17 mouse cellular contexts compared by ENCODE assay signal in the genomic region with DNA sequence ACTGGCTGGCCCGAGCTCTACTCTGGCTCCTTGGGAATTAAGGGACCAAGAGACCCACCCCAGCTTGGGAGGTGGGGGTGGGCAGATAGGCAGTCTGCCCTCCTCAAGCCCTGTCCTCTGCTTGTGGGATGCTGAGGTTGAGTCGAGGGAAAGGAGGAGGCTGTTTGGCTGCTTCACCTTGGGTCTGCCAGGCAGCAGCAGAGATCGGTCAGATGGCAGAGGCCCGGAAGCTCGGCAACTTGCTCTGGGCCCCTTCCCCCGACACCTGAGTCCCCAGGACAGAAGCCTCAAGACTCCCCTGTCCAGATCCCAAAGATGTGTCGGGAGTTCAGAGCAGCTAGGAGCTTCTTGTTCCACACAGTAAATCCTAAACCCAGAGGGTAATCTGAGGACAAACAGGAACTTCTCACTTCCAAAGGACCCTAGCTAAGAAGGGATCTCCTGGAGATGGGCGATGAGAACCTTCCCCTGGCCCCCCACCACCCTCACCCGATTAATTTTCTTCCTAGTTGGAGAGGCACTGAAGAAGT. TPM values are rescaled to one million over a fixed set of nuclear protein-coding genes. Genes with fewer than 3 reads are reported as not detected.
DNase-seq lines count a peak whose midpoint lies in the region; ATAC-seq and TF ChIP-seq lines count a peak whose summit lies in the region.
"Had no signal": no experiment of that assay in that cellular context is flagged by ENCODE, and none has a peak within 500 bp of the region (broad histone marks: within the 10 kb centered on the region; RNA-seq: fewer than 3 reads in every experiment).

No protein-coding gene starts in this region.

- peaks cover 79% of the 10 kb centered on the region for H3K4me1 ChIP-seq in E14TG2a.4 (replicated peaks; ENCODE audit: low read depth, low read length)
- H3K4me1 ChIP-seq in embryonic facial prominence, embryonic 11.5 days (ENCODE audit: control insufficient read depth, insufficient read depth, low read length) = no peaks in the 10 kb centered on the region; the same call in 1 of the 2 replicates
- peaks cover 4% of the 10 kb centered on the region; the same call in 1 of the 2 replicates for H3K4me1 ChIP-seq in hindbrain, embryonic 11.5 days (replicated peaks; ENCODE audit: control insufficient read depth, insufficient read depth, low read length)
- peaks cover 46% of the 10 kb centered on the region for H3K4me1 ChIP-seq in midbrain, embryonic 12.5 days
- H3K4me1 ChIP-seq: liver, embryonic 13.5 days had no signal

- H3K27ac ChIP-seq in embryonic facial prominence, embryonic 11.5 days (replicated peaks; ENCODE audit: low read depth, low read length) = no peak overlapping the region
- peak overlapping the region; percentile 82 for H3K27ac ChIP-seq in hindbrain, embryonic 11.5 days (ENCODE audit: low read depth, low read length)
- peak overlapping the region; percentile 90 for H3K27ac ChIP-seq in midbrain, embryonic 12.5 days (replicated peaks)
- H3K27ac ChIP-seq: embryonic facial prominence, embryonic 12.5 days; heart, embryonic 15.5 days; liver, embryonic 13.5 days had no signal

- peak overlapping the region; percentile 64 for H3K4me3 ChIP-seq in E14TG2a.4 (replicated peaks; ENCODE audit: low read length)
- H3K4me3 ChIP-seq in embryonic facial prominence, embryonic 11.5 days (ENCODE audit: low read depth, low read length) = peak overlapping the region; percentile 21
- peak overlapping the region; percentile 54 for H3K4me3 ChIP-seq in hindbrain, embryonic 11.5 days (ENCODE audit: low read depth, low read length)
- H3K4me3 ChIP-seq in midbrain, embryonic 12.5 days = peak overlapping the region; percentile 55
- H3K4me3 ChIP-seq: liver, embryonic 13.5 days had no signal

- no peak for TF ChIP-seq CTCF in E14TG2a.4 (conservative IDR thresholded peaks at IDR 0.05; ENCODE audit: low read length)

- no peaks in the 10 kb centered on the region for H3K36me3 ChIP-seq in E14TG2a.4 (ENCODE audit: insufficient read depth, low read length)
- H3K36me3 ChIP-seq in embryonic facial prominence, embryonic 11.5 days (replicated peaks; ENCODE audit: control insufficient read depth, insufficient read depth, low read depth, low read length) = no peaks in the 10 kb centered on the region
- no peaks in the 10 kb centered on the region for H3K36me3 ChIP-seq in hindbrain, embryonic 11.5 days (ENCODE audit: control insufficient read depth, insufficient read depth, low read length)
- no peaks in the 10 kb centered on the region for H3K36me3 ChIP-seq in midbrain, embryonic 12.5 days
- H3K36me3 ChIP-seq: embryonic facial prominence, embryonic 12.5 days; heart, embryonic 15.5 days; liver, embryonic 13.5 days had no signal

- DNase-seq in embryonic facial prominence, embryonic 11.5 days (ENCODE audit: low spot score) = no peak
- peak; percentile 58 for DNase-seq in hindbrain, embryonic 11.5 days (ENCODE audit: low spot score)
- DNase-seq in B cell, adult 2 months = no peak
- DNase-seq in frontal cortex, postnatal 14 days (ENCODE audit: low spot score in 2 of 2) = no peak
- no peak for DNase-seq in gastrocnemius, postnatal 10 days
- DNase-seq: heart, adult 11 months; left cerebral cortex, postnatal 4 days; liver, embryonic 13.5 days; thymus, adult 18-20 months had no signal

- 0 out of 2 replicates have a peak, but pooled peaks cover 3% of the 10 kb centered on the region for H3K9me3 ChIP-seq in E14TG2a.4 (ENCODE audit: low read length)
- no peaks in the 10 kb centered on the region for H3K9me3 ChIP-seq in embryonic facial prominence, embryonic 11.5 days (replicated peaks; ENCODE audit: control insufficient read depth, low read length)
- H3K9me3 ChIP-seq in hindbrain, embryonic 11.5 days (ENCODE audit: control insufficient read depth, low read length) = no peaks in the 10 kb centered on the region
- no peaks in the 10 kb centered on the region for H3K9me3 ChIP-seq in midbrain, embryonic 12.5 days
- H3K9me3 ChIP-seq: embryonic facial prominence, embryonic 12.5 days; heart, embryonic 15.5 days; liver, embryonic 13.5 days had no signal

- H3K9ac ChIP-seq in embryonic facial prominence, embryonic 11.5 days (replicated peaks; ENCODE audit: low read length) = no peak overlapping the region
- H3K9ac ChIP-seq in hindbrain, embryonic 11.5 days (ENCODE audit: low read depth, low read length) = peak overlapping the region; percentile 73
- peak overlapping the region; percentile 77 for H3K9ac ChIP-seq in midbrain, embryonic 12.5 days (replicated peaks)
- H3K9ac ChIP-seq: embryonic facial prominence, embryonic 12.5 days; heart, embryonic 15.5 days; liver, embryonic 13.5 days had no signal

- H3K4me2 ChIP-seq in embryonic facial prominence, embryonic 11.5 days (ENCODE audit: low read depth, low read length) = no peak overlapping the region
- peak overlapping the region; percentile 19; the same call in 1 of the 2 replicates for H3K4me2 ChIP-seq in hindbrain, embryonic 11.5 days (replicated peaks; ENCODE audit: low read depth, low read length)
- H3K4me2 ChIP-seq in midbrain, embryonic 12.5 days (replicated peaks) = peak overlapping the region; percentile 65
- H3K4me2 ChIP-seq: liver, embryonic 13.5 days had no signal

- whole genome bisulfite sequencing in embryonic facial prominence, embryonic 11.5 days = under 1% methylated on average over 9 of the region's 9 CpGs
- 2% methylated on average over 9 of the region's 9 CpGs for WGBS in hindbrain, embryonic 11.5 days
- under 1% methylated on average over 9 of the region's 9 CpGs for WGBS in midbrain, embryonic 12.5 days

- H3K27me3 ChIP-seq in E14TG2a.4 (ENCODE audit: insufficient read depth, low read length) = peaks cover 96% of the 10 kb centered on the region
- H3K27me3 ChIP-seq in embryonic facial prominence, embryonic 11.5 days (ENCODE audit: control insufficient read depth, insufficient read depth, low read length) = peaks cover 94% of the 10 kb centered on the region
- H3K27me3 ChIP-seq in hindbrain, embryonic 11.5 days (ENCODE audit: control insufficient read depth, insufficient read depth, low read length) = peaks cover 87% of the 10 kb centered on the region
- peaks cover 97% of the 10 kb centered on the region for H3K27me3 ChIP-seq in midbrain, embryonic 12.5 days

- no peak for ATAC-seq in embryonic facial prominence, embryonic 11.5 days (replicated peaks; ENCODE audit: insufficient number of reproducible peaks, low FRiP score, low TSS enrichment, low read depth)
- no peak for ATAC-seq in hindbrain, embryonic 11.5 days (ENCODE audit: low FRiP score)
- ATAC-seq in midbrain, embryonic 12.5 days (ENCODE audit: low FRiP score, low read depth) = no peak
- no peak for ATAC-seq in frontal cortex, adult (ENCODE audit: low TSS enrichment)
- ATAC-seq: lung, postnatal 0 days had no signal

RNA-seq across cellular contexts. Expression of a gene that starts 1.1 kb away (rescaled TPM):
- 1.5 and 2.9 TPM in 2 replicates for polyA plus RNA-seq in embryonic facial prominence, embryonic 11.5 days (2014; fragmentation: Nextera tagmentation; extraction: Ambion mirVana)
- polyA plus RNA-seq in hindbrain, embryonic 11.5 days (2014; fragmentation: Nextera tagmentation; extraction: Ambion mirVana) = 36.1 and 41.6 TPM in 2 replicates
- 45.2 and 51.9 TPM in 2 replicates for polyA plus RNA-seq in midbrain, embryonic 12.5 days (2016; fragmentation: Nextera tagmentation; extraction: Ambion mirVana)
- not detected for total RNA-seq in gastrocnemius, postnatal 10 days (2021)
- polyA plus RNA-seq: heart, embryonic 15.5 days; kidney, embryonic 16.5 days; liver, embryonic 13.5 days; lung, postnatal 0 days had no signal

RNA-seq across cellular contexts. Expression of a gene that starts 40.1 kb away (rescaled TPM):
- 3.6 and 4.9 TPM in 2 replicates for polyA plus RNA-seq in embryonic facial prominence, embryonic 11.5 days (2014; fragmentation: Nextera tagmentation; extraction: Ambion mirVana)
- polyA plus RNA-seq in hindbrain, embryonic 11.5 days (2014; fragmentation: Nextera tagmentation; extraction: Ambion mirVana) = 5.8 and 6.7 TPM in 2 replicates
- polyA plus RNA-seq in midbrain, embryonic 12.5 days (2016; fragmentation: Nextera tagmentation; extraction: Ambion mirVana) = 6.4 and 7.5 TPM in 2 replicates
- 1 to 10 TPM in 1 of 2 experiments, under 1 TPM in 1; 0.26 to 1.2 TPM for total RNA-seq in gastrocnemius, postnatal 10 days (2021)

RNA-seq across cellular contexts. Expression of a gene that starts 43.8 kb away (rescaled TPM):
- not detected in 2 replicates for polyA plus RNA-seq in embryonic facial prominence, embryonic 11.5 days (2014; fragmentation: Nextera tagmentation; extraction: Ambion mirVana)
- polyA plus RNA-seq in hindbrain, embryonic 11.5 days (2014; fragmentation: Nextera tagmentation; extraction: Ambion mirVana) = not detected in 2 replicates
- polyA plus RNA-seq in midbrain, embryonic 12.5 days (2016; fragmentation: Nextera tagmentation; extraction: Ambion mirVana) = not detected in 2 replicates
- total RNA-seq in gastrocnemius, postnatal 10 days (2021) = not detected
- total RNA-seq: layer of hippocampus, postnatal 10 days; left cerebral cortex, postnatal 4 days had no signal
- polyA plus RNA-seq: embryonic facial prominence, embryonic 12.5 days; heart, embryonic 15.5 days; kidney, embryonic 16.5 days; liver, embryonic 13.5 days; lung, postnatal 0 days had no signal
